Comparison of ENCODE assay signal across 19 mouse cellular contexts in the genomic region with DNA sequence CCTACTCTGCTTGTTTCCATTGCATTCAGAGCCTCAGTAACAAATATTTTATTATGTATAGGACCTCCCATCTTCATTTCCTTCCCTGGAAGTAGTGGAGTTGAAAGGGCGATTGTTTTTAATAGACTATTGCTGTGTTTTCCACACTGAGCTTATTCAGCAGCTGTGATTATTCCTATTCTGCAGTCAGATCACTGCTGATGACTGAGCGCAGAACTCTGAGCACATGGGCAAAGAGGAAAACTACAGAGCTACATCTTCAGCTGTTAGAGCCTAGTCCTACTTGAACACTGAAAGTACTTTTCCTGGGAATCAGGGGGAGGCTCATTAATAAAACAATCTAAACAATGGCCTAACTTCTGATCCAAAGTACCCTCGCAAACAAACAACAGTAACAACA. TPM values are rescaled to one million over a fixed set of nuclear protein-coding genes. Genes with fewer than 3 reads are reported as not detected.
"Had no signal": no experiment of that assay in that cellular context is flagged by ENCODE, and none has a peak within 500 bp of the region (broad histone marks: within the 10 kb centered on the region; RNA-seq: fewer than 3 reads in every experiment).

No protein-coding gene starts in this region.

- H3K27me3 ChIP-seq: lung, embryonic 15.5 days; megakaryocyte, embryonic 14.5 days; midbrain, embryonic 13.5 days; midbrain, embryonic 15.5 days; neural tube, embryonic 12.5 days; stomach, embryonic 15.5 days had no signal

- DNase-seq: lung, postnatal 14 days; lung, postnatal 36 days; right cerebral cortex, postnatal 14 days; thymus, adult 2 months; thymus, postnatal 25 days; thymus, postnatal 4 days had no signal

- H3K4me1 ChIP-seq: lung, embryonic 15.5 days; megakaryocyte, embryonic 14.5 days; neural tube, embryonic 12.5 days; stomach, embryonic 15.5 days had no signal

- H3K4me3 ChIP-seq: lung, embryonic 15.5 days; megakaryocyte, embryonic 14.5 days; midbrain, embryonic 13.5 days; midbrain, embryonic 15.5 days; neural tube, embryonic 12.5 days; stomach, embryonic 15.5 days had no signal

- H3K9ac ChIP-seq: lung, embryonic 15.5 days; midbrain, embryonic 13.5 days; midbrain, embryonic 15.5 days; neural tube, embryonic 12.5 days; stomach, embryonic 15.5 days had no signal

- H3K9me3 ChIP-seq: lung, embryonic 15.5 days; midbrain, embryonic 13.5 days; midbrain, embryonic 15.5 days; neural tube, embryonic 12.5 days; stomach, embryonic 15.5 days had no signal

- ATAC-seq: lung, postnatal 0 days; midbrain, embryonic 13.5 days; midbrain, embryonic 15.5 days had no signal

- H3K36me3 ChIP-seq: lung, embryonic 15.5 days; midbrain, embryonic 13.5 days; midbrain, embryonic 15.5 days; neural tube, embryonic 12.5 days; stomach, embryonic 15.5 days had no signal

- H3K4me2 ChIP-seq: lung, embryonic 15.5 days; midbrain, embryonic 11.5 days; midbrain, embryonic 13.5 days; midbrain, embryonic 15.5 days; neural tube, embryonic 12.5 days; stomach, embryonic 15.5 days had no signal

- H3K27ac ChIP-seq: lung, embryonic 15.5 days; macrophage; midbrain, embryonic 13.5 days; midbrain, embryonic 15.5 days; neural tube, embryonic 12.5 days; stomach, embryonic 15.5 days; stomach, postnatal 0 days had no signal

RNA-seq across cellular contexts. Expression of gene Nav3, which starts 23.2 kb away (rescaled TPM):
- total RNA-seq: megakaryocyte progenitor cell, adult 5-6 weeks; monocyte, adult 5-6 weeks; neutrophil, adult 5-6 weeks had no signal
- polyA plus RNA-seq: macrophage had no signal
